Mouse (Mus musculus): ENCODE data around the gene Patl2. TPM values are rescaled to one million over a fixed set of nuclear protein-coding genes. Genes with fewer than 3 reads are reported as not detected.

Gene Patl2
- total RNA-seq, 2 experiments from 2014 or later = not detected

DNA sequence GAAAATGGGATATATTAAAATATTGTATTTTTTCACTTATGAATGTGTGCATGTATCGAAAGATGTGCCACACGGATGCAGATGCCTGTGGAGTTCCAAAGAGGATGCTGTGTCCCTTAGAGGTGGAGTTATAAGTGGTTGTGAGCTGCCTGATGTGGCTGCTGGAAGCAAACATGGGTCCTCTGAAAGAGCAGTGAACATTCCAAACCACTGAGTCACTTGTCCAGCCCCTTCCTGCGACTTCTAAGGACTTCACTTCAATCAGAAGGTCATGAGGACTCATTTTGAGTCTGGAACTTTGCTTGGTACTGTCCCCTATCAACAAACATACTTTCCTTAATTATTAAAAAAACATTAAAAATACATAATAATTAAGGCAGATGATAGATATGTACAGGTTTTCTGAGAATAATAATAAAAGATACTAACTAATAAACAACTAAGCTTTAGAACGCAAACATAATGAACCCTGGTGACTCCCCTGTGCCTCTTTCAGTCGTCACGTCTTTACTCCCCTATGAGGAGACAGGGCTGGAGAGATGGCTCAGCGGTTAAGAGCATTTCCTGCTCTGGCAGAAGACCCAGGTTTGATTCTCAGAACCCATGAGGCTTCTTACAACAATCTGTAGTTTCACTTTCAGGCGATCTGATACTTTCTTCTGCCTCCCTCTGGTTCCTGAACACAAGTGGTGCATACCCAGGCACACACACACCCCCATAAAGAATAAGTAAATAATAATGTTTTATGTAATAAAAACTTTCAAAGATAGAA lies 5.8 kb downstream of the Patl2 start:
- intact Hi-C loops (cut with DNase I) = no loop called here
- no peak for DNase-seq

DNA sequence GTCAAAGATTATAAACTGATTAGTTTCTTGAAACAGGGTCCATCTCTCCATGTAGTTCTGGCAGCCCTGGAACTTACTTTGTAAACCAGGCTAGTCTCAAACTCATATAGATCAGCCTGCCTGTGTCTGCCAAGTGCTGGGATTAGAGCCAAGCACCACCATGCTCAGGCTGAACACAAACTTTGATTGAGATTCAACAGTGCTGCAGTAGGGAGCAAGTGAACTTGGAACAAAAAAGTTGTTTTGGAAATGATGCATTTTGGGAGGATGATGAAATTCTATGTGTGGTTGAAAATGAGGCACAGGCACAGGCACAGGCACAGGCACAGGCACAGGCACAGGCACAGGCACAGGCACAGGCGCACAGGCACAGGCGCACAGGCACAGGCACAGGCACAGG lies 13.8 kb downstream of the Patl2 start:
- DNase-seq = no peak
- intact Hi-C loops (cut with DNase I) = no loop called here

DNA sequence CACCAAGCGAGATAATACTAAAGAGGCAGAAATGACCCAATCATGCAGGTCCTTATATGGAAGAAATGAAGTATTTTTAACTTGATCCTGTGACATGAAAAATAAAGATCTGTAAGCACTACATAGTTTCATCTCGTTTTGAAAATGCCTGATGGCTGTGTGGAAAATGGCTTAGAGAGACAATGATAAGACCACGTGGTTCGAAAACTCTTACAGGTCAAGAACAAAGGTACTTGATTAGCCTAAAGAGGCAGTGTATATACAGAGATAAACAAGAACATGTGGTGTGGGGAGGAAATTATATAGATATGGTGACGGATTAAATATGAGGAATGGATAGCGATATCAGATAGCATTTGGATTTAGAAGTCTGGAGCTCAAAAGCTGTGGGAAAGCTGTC lies 14.7 kb downstream of the Patl2 start:
- intact Hi-C loops (cut with DNase I) = no loop called here
- no peak for DNase-seq

DNA sequence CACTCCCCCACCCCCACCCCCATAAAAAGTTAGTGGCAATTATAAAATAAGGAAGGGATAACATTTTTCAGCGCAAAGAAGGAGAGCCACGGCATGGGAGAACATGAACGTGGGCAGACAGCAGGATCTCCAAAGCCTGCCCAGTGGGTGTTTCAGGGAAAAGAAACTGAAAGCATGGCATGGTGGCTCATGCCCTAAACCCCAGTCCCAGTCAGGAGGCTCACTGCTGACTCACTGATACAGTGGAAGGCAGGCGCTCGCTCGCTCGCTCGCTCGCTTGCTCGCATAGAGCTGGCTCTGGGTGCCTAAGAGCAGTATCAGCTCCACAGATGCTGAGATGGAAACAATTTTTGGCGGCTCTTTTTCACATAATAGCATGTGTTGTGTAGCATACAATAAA lies 21.7 kb downstream of the Patl2 start:
- DNase-seq = no peak
- intact Hi-C loops (cut with DNase I) = no loop called here

DNA sequence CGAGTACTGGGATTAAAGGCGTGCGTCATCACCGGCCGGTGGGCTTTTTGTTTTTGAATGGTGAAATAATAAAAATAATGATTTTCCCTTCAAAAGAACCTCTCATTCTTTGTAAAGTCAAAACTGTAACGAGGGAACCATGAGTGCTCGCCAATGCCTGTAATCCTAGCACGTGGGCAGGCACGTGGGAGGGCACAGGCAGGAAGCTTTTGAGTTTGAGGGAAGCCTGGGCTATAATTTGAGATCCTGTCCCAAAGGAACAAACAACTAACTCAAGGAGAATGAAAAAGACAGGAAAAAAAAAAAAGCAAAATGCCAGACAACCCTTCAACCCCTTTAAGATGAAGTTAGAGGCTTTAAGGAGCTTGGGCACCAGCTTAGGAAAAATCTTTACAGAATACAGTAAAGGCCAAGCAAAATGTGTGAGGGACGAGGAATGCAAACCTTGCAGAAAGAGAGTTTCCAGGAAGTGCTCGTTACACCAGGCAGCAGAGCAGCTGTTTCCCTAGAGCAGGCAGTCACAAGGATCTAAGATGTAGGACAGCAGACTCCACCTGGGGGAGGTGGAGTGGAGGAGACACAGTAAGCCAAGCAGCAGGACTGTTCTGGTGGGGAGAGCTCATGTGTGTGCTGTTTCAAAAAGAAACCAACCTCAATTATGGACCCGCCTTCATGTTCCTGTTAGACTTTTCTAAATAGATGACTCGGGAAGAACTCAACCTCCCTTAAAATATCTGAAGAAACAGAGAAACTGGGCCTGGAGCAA lies 22.4 kb downstream of the Patl2 start:
- intact Hi-C loops (cut with DNase I) = no loop called here
- no peak for DNase-seq

DNA sequence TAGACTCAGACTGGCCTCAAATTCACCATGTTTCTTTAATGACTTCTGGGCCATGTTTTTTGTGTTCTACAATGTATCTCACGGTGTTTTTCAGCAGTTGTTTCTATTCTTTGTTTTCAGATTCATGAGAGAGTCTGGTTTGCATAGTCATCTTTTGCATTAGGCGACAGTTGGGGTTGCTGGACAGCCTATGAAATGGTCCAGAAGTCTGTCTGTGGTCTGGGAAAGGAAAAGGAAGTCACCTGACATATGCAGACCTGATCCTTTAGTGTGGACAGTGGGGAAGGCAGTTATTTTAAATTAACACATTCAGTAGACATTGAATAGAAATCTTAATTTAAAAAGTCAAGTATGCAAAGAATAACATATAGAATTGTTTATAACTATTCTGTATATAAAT lies 23.5 kb downstream of the Patl2 start:
- intact Hi-C loops (cut with DNase I) = no loop called here
- no peak for DNase-seq

DNA sequence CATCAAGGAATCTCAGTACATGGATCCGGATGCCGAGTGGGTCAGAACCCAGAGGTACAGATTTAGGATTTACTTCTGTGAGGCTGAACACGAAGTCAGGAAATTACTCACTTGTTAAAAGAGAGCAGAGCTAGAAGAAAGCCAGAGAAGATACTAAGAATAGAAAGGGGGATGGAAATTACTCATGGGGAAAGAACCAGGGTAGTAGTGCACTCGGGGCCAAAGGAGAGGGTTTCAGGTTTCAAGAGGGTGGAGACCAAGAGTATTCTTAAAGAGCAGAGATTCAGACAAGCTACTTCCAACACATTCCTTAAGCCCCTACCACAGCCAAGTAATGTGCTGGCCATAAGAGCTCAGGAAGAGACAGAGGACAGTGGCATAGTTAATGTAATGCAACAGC lies 24.4 kb downstream of the Patl2 start:
- DNase-seq = no peak
- intact Hi-C loops (cut with DNase I) = loop anchor here (2.0 kb wide), 2 partner anchors 15 to 43 kb away; partner anchors contain the start of genes B2m and Spg11

DNA sequence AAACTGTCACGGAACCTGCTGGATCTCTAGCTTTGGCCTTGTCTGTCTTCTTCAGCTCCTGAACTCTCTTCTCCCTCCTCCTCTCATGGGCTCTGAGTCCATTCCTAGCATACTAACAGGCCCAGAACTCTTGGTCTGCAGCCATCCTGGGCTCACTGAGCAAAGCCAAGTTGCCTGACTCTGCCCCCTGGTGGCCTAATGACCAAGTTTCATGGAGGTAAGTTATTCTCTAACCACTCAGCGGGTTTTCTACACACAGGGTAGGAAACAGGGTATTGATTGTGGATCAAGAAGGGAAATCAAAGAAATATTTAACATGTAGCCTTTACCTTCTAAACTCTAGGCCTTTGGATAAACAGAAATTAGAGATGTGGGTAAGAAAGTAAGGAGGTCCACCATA lies 25.3 kb downstream of the Patl2 start, which contains the start of gene Trim69:
Gene Trim69, plus strand, starts transcription at position 21 of the 400 bp plus-strand sequence.
- intact Hi-C loops (cut with DNase I) = loop anchor here (1.0 to 2.0 kb wide), 3 partner anchors 14 to 90 kb away; partner anchors contain the start of genes B2m and Spg11
- DNase-seq = peak; percentile 84 to 89

DNA sequence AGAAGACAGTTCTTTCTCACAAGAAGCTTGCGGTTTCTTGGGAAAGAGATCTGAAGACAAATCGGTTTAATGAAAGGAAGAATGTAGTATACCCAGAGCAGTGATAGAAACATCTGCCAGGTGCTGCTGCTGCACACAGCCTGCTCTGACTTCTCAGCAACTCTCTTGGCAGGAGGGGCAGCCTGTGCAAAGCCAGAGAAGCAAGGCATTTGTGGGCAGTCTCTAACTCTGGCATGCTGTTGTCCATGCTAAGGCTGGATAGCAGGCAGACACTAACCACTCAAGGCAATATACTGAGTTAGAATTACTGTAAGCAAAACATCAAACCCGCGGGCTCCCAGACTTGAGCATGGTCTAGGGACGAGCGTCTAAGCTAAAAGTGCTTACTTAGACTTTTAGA lies 26.3 kb downstream of the Patl2 start:
- DNase-seq = no peak
- intact Hi-C loops (cut with DNase I) = loop anchor here (1.0 to 2.0 kb wide), 3 partner anchors 13 to 89 kb away; partner anchors contain the start of genes B2m and Spg11

DNA sequence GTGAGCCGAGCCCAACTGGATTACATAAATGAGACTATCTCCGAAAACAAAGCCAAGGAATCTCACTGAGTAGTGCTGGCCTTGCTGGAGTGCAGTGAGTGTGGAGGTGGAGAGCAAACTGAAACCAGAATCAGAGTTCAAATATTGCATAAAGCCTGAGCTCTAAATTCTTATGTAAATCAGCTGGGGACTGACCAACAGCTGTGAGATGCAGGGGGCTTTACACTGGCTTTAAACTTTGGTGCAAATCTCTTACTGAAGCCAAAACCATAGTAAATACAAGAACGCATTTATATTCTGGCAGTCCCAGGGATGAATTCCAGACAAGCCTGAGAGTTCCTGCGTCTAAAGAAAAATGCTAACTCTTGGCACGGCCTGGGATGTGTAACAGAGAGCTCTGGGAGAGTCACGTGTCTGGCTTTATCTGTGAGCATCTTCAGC lies 27.6 kb downstream of the Patl2 start:
- intact Hi-C loops (cut with DNase I) = no loop called here
- DNase-seq = no peak

DNA sequence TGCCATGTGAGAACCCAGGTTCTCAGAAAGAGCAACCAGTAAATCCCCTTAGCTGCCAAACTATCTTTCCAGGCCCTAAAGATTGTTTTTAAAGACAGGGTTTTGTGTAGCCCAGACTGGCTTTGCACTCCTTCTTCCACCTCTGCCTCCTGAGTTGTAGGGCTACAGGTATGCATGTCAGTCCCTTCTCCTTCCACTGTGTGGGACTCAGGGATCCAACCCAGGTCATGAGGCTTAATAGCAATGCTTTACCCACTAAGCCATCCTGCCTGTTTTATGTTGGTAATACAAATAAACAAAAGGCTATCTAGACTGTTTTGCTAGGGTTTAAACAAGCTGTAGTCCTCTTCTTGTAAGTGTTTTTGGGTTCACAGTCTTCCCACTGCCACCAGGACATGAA lies 28.4 kb downstream of the Patl2 start:
- intact Hi-C loops (cut with DNase I) = no loop called here

DNA sequence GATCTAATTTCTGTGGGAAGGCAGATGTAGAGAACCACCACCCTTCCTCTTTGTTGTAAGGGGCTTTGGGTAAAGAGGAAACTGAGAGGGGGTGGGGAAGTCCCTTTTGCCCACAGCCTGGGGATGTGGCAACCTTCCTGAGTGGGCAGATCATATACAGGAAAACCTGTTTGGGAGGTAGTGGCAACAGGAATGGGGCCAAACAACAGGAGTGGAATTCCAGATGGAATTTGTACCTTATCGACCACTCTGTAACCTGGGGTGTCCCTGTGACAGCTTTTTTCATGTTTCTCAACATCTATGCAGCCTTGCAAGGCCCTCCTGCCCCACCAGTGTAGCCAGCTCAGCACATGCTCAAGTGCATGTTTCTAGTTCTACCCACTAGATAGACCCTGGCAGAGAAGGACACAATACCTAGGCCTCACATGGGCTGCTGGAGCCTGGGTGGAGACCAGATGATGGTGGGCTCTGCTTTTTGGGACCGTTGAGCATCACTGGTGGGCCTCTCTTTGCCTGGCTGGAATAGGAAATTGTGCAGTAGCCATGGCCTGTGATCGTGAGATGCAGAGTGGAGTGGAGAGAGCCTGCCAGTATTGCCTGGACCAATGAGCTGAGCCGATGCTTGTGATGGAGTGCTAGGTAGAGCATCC lies 29.8 kb downstream of the Patl2 start:
- intact Hi-C loops (cut with DNase I) = no loop called here
- no peak for DNase-seq

More for the DNA sequence above, 28.4 kb downstream of the Patl2 start:
- no peak for DNase-seq

DNA sequence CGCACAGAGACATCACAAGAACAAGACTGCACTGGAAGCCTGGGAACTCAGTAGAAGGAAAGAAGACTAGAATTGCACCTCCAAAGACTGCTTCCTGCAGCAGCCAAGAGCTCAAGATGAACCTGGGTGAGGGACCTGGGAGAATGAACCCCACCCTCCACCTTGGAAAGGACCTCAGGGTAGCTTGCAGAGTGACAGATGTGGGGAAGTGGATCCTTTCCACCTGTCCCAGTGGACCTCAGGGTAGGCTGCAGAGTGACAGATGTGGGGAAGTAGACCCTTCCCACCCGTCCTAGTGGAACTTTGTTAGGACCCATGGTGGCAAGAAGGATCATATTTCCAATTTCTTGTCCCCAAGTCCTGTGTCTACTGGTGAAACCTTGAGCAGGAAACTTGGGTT lies 30.7 kb downstream of the Patl2 start:
- intact Hi-C loops (cut with DNase I) = no loop called here

DNA sequence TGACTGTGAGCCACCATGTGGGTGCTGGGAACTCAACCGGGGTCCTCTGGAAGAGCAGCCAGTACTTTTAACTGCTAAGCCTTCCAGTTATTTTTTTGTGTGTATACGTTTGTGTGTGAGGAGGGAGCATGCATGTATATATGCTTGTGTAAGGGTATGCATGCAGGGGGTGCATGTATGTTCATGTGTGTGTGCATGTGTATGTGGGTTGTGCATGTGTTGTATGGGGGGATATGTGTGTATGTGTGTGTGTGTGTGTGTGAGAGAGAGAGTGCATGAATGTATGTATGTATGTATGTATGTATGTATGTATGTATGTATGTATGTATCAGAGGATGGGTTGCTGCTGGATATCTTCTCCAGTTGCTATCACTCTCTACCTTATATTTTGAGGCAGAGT lies 31.5 kb downstream of the Patl2 start:
- intact Hi-C loops (cut with DNase I) = no loop called here
- DNase-seq = no peak

More for the DNA sequence above, 30.7 kb downstream of the Patl2 start:
- no peak for DNase-seq

DNA sequence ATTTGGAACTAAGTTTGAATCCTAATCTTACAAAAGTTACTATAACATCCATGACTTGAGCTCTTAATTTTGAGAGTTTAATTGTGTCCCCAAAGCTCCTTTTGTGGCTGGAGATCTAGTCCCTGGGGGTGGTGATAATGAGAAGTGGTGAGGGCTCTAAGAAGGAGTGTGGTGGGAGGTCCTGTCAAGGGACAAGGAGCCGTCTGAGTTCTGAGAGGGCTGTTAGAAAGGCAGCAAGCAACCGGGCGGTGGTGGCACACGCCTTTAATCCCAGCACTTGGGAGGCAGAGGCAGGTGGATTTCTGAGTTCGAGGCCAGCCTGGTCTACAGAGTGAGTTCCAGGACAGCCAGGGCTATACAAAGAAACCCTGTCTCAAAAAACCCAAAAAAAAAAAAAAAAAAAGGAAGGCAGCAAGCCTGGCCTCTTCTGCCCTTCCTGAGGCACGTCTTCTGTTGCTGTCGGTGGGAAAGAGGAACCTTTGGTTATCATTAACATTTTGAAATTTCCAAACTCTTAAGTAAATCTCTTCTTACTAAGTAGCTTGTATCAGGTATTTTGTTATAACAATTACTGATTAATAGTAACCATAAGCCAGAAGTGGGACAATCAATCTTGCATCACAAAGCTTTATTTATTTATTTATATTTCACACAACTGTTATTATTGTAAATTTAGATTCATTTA lies 32.2 kb downstream of the Patl2 start:
- intact Hi-C loops (cut with DNase I) = no loop called here
- no peak for DNase-seq

DNA sequence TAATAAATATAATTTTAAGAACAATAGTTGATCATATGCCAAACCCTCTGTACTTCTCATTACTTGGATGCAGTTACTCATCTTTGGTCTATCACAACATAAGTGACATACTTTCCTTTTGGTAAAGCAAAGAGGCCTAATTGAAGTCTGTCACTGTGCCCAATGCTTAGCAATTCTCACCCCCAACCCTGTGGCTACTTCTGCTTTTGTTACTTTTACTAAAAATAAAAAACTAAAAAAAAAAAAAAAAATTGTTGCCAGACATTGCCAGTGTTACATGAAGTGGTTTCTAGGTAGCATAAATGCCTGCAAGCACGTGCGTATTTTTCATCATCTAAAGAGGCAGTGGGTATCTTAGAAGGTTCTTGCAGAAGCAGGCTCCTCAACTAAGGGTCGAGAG lies 33.1 kb downstream of the Patl2 start:
- no peak for DNase-seq
- intact Hi-C loops (cut with DNase I) = no loop called here

DNA sequence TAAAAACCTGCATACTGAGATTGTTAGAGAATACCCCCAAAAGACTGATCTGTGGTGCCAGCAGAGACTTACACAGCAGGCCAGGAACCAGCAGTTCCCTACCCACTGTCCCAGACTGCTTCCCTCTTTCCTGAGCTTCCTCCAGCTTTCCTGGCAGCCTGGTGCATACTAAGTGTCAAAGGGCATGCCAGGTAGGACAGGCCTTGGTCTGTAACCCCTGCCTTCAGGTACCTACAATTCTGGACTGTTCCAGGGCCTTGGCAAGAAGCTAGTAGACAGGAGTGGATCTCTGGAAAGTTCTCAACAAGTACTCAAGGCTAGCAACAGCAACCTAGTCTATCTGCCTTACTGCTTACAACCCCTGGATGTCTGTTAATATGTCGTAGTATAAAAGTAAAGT lies 34.8 kb downstream of the Patl2 start:
- no peak for DNase-seq
- intact Hi-C loops (cut with DNase I) = no loop called here

DNA sequence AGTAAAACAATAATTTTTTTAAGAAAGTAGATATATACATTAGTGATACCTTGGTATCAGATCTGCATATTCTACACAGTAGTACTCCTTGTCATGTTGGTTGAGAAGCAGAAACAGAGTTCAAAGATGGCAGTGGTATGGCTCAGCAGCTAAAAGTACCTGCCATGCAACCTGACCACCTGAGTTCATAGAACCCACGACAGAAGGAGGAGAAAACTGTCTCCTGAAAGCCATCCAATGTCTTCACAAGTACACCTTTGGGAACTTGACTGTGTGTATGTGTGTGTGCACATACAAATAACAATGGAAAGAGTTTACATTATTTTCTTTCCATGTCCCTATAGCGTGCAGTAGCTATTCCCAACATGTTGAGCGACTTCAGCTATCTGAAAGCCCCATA lies 36.3 kb downstream of the Patl2 start:
- intact Hi-C loops (cut with DNase I) = no loop called here
- DNase-seq = no peak

DNA sequence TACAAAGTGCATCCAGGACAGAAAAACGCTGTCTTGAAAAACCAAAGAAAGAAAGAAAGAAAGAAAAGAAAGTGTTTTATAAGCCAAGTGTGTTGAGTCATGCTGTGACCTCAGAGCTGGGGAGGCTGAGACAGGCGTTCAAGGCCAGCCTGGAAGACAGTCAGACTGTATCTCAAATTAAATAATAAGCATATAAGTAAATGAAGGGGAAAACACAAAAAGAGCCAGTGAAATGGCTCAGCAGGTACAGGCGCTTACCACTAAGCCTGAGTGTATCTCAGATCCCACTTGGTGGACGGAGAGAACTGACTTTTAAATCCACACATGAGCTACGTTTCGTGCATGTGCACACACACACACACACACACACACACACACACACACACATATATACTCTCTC lies 36.7 kb downstream of the Patl2 start:
- intact Hi-C loops (cut with DNase I) = no loop called here
- DNase-seq = no peak

DNA sequence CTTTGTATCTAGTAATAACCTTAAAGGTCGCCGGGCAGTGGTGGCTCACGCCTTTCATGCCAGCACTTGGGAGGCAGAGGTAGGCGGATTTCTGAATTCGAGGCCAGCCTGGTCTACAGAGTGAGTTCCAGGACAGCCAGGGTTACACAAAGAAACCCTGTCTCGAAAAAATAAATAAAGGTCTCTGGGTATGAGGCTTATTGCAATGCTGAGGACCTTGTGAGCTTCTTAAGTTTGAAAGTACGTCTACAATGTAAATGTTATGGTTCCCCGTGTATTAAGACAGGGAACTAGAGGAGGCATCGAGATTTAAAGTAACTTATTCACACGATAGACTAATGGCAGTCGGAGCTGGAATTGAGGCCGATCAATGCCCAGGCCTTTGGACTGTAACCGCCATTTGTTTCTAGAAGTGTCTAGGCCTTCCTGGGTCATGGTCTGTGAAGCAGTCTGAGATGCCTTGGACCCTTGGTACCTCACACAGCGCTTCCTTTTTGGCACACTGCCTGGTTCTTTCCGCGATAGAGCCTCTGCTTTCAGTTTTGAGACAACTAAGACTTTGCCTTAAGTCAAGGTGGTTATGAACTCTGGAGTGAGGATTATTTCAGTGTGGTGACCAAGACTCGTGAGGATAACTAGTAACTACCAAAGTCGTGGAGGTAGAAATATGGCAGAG lies 37.6 kb downstream of the Patl2 start:
- intact Hi-C loops (cut with DNase I) = no loop called here
- peak; percentile 76 to 77 for DNase-seq

All from heart, postnatal 36 days (tissue).